Mouse (Mus musculus) layer of hippocampus, adult 9-10 months (tissue): ENCODE measurements around the gene Gm10096.
"Not testable (repeated sequence)": the region's sequence is repeated elsewhere in the genome, so short reads cannot be mapped to it uniquely, and the experiment has no call there.

ENCODE experiments used
- DNase-seq: peaks from one replicate; pipeline ENCODE4 v3.0.0; 2022; ENCODE audit warnings: low spot score

Gm10096 gene

DNA sequence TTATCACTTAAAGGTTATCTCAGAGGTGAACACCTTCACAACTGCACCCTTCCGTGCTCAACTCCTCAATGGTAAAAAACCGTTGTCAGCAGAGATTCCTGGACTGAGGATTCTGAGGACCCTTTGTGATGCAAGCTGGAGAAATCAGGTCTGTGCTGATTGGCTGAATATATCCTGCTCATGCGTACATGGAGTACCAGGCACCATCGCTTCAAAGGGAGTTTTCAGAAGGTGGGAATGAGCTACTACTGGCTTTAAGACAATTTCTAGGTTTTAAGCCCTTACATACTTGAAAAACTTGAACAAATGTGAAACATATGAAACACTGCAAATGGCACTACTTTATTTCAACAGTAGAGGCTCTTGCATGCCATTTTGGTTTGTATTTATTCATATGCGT is at the start of gene Gm10096:
Gm10096 (minus strand) TSS at position 101 of the 400 bp plus-strand sequence.
- not testable (repeated sequence) for DNase-seq
